In the genomic region with DNA sequence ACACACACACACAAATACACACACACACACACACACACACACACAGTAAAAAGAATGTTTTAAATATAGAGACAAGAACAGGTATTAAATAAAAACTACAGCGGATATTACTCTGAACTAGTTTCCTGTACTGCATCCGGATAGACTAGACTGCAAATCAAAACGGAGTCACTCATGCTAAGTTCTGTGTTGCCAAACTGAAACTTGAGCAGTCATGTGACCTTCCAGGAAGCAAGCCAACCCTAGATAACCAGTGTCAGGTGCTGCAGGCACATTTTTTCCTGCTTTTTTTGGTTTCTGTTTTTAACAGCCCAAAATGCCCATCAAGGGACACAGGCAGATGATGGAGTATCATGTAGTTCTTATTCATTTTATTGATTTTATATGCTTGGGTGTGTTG, we compare ENCODE assay signal across 9 mouse cellular contexts. TPM values are rescaled to one million over a fixed set of nuclear protein-coding genes. Genes with fewer than 3 reads are reported as not detected.
DNase-seq lines count a peak whose midpoint lies in the region; ATAC-seq and TF ChIP-seq lines count a peak whose summit lies in the region.
"Had no signal": no experiment of that assay in that cellular context is flagged by ENCODE, and none has a peak within 500 bp of the region (broad histone marks: within the 10 kb centered on the region; RNA-seq: fewer than 3 reads in every experiment).

No protein-coding gene starts in this region.

- no peak overlapping the region for H3K4me3 ChIP-seq in stomach, postnatal 0 days (ENCODE audit: low read depth, low read length)
- H3K4me3 ChIP-seq: hindbrain, embryonic 15.5 days had no signal

- no peaks in the 10 kb centered on the region for H3K27me3 ChIP-seq in stomach, postnatal 0 days (ENCODE audit: control insufficient read depth, insufficient read depth, low read length)
- H3K27me3 ChIP-seq: hindbrain, embryonic 15.5 days had no signal

- 0 out of 2 replicates have a peak, but pooled peaks cover 2% of the 10 kb centered on the region for H3K4me1 ChIP-seq in stomach, postnatal 0 days (replicated peaks; ENCODE audit: control insufficient read depth, insufficient read depth)
- H3K4me1 ChIP-seq: hindbrain, embryonic 15.5 days had no signal

- no peaks in the 10 kb centered on the region for H3K9me3 ChIP-seq in stomach, postnatal 0 days (ENCODE audit: control insufficient read depth, low read length)
- H3K9me3 ChIP-seq: hindbrain, embryonic 15.5 days had no signal

- H3K36me3 ChIP-seq in stomach, postnatal 0 days (ENCODE audit: control insufficient read depth, insufficient read depth, low read length), result no peaks in the 10 kb centered on the region
- H3K36me3 ChIP-seq: hindbrain, embryonic 15.5 days had no signal

- H3K9ac ChIP-seq in stomach, postnatal 0 days (ENCODE audit: low read length), result no peak overlapping the region
- H3K9ac ChIP-seq: hindbrain, embryonic 15.5 days had no signal

- TF ChIP-seq CTCF in stomach, postnatal 0 days (IDR thresholded peaks at IDR 0.05; ENCODE audit: low read depth), result no peak

- 22% methylated on average over 3 of the region's 3 CpGs for WGBS in stomach, postnatal 0 days

- no peak for TF ChIP-seq EP300 in stomach, postnatal 0 days (optimal IDR thresholded peaks at IDR 0.05)

- H3K4me2 ChIP-seq in stomach, postnatal 0 days (replicated peaks; ENCODE audit: low read depth), result no peak overlapping the region
- H3K4me2 ChIP-seq: hindbrain, embryonic 15.5 days had no signal

- ATAC-seq in hematopoietic stem cell, adult 5-6 weeks (replicated peaks in 1 of 2; ENCODE audit: insufficient read depth in 1 of 2, low FRiP score in 2 of 2, low TSS enrichment in 1 of 2, low read depth in 1 of 2, poor library complexity in 2 of 2, severe bottlenecking in 2 of 2), result peak; percentile 89 to 97
- ATAC-seq in stomach, postnatal 0 days (ENCODE audit: low FRiP score, low TSS enrichment), result no peak

- peak; percentile 30 for DNase-seq in gastrocnemius, postnatal 10 days
- DNase-seq in gastrocnemius, postnatal 4 days (ENCODE audit: low spot score in 2 of 2), result no peak
- DNase-seq in adrenal gland, postnatal 10 days, result peak; percentile 70
- peak; percentile 87 for DNase-seq in lung, postnatal 36 days
- no peak for DNase-seq in left cerebral cortex, adult 9 months (ENCODE audit: low spot score in 2 of 2)
- no peak for DNase-seq in stomach, postnatal 0 days (ENCODE audit: low spot score)
- DNase-seq in c-Kit-positive CD71-positive TER-119-positive erythroid progenitor cells, embryonic 14.5 days (ENCODE audit: low spot score), result no peak

- H3K27ac ChIP-seq in stomach, postnatal 0 days (replicated peaks), result no peak overlapping the region
- H3K27ac ChIP-seq: hindbrain, embryonic 15.5 days had no signal

RNA-seq across cellular contexts. Expression of gene Cyp2s1, which starts 10.5 kb away (rescaled TPM):
- under 1 TPM; 0.27 to 0.52 TPM for total RNA-seq in gastrocnemius, postnatal 10 days (2021)
- total RNA-seq in gastrocnemius, postnatal 4 days (2021), result under 1 TPM; 0.57 to 0.69 TPM
- total RNA-seq in adrenal gland, postnatal 10 days (2021), result 1 to 10 TPM; 3.2 to 3.9 TPM
- not detected in 2 replicates for total RNA-seq in hematopoietic stem cell, adult 5-6 weeks (2017)
- polyA plus RNA-seq in stomach, postnatal 0 days (2015; fragmentation: Nextera tagmentation; extraction: Ambion mirVana), result 166 and 195 TPM in 2 replicates

RNA-seq across cellular contexts. Expression of gene Axl, which starts 38.7 kb away (rescaled TPM):
- 100 to 1,000 TPM in 1 of 2 experiments, 10 to 100 TPM in 1; 89.3 to 110 TPM for total RNA-seq in gastrocnemius, postnatal 10 days (2021)
- 100 to 1,000 TPM; 172 to 194 TPM for total RNA-seq in gastrocnemius, postnatal 4 days (2021)
- total RNA-seq in adrenal gland, postnatal 10 days (2021), result 10 to 100 TPM; 62.1 to 66.3 TPM
- 6.2 and 16.9 TPM in 2 replicates for total RNA-seq in hematopoietic stem cell, adult 5-6 weeks (2017)
- polyA plus RNA-seq in stomach, postnatal 0 days (2015; fragmentation: Nextera tagmentation; extraction: Ambion mirVana), result 52.8 and 53.4 TPM in 2 replicates

Comparison
In these comparisons a context has a peak if more than half of its experiments do, and no peak if none do; other contexts are left out.
1. DNase-seq: peak in gastrocnemius, postnatal 10 days (single experiment), adrenal gland, postnatal 10 days (single experiment) and lung, postnatal 36 days (single experiment); none in gastrocnemius, postnatal 4 days (0 of 2), left cerebral cortex, adult 9 months (0 of 2), stomach, postnatal 0 days (single experiment) and c-Kit-positive CD71-positive TER-119-positive erythroid progenitor cells, embryonic 14.5 days (single experiment).